Mouse (Mus musculus) stomach, embryonic 15.5 days (tissue): ENCODE data around the gene Traf5. TPM values are rescaled to one million over a fixed set of nuclear protein-coding genes. Genes with fewer than 3 reads are reported as not detected.

Experiments
- ATAC-seq: fragments of 200-750 bp; cut with Nextera tagmentation; 2 replicates; pipeline ENCODE4 v1.8.0; 2017; ENCODE audit warnings: low read depth, moderate number of reproducible peaks, moderate TSS enrichment; ENCODE audit not compliant: insufficient read depth, low FRiP score
- H3K27ac ChIP-seq: fragments of 300-500 bp; sonication (generic); 2 replicates; pipeline ENCODE4 v1.5.1; 2015; ENCODE audit warnings: mild to moderate bottlenecking, inconsistent platforms
- H3K27me3 ChIP-seq: fragments of 300-500 bp; sonication (generic); replicated peaks from 2 replicates; pipeline ENCODE4 v1.6.1; 2015; ENCODE audit warnings: inconsistent platforms
- H3K36me3 ChIP-seq: fragments of 300-500 bp; sonication (generic); 2 replicates; pipeline ENCODE4 v1.6.1; 2015; ENCODE audit warnings: inconsistent platforms
- H3K4me1 ChIP-seq: fragments of 300-500 bp; sonication (generic); 2 replicates; pipeline ENCODE4 v1.6.1; 2015; ENCODE audit warnings: inconsistent platforms
- H3K4me2 ChIP-seq: fragments of 300-500 bp; sonication (generic); 2 replicates; pipeline ENCODE4 v1.6.1; 2015; ENCODE audit warnings: mild to moderate bottlenecking, inconsistent platforms
- H3K4me3 ChIP-seq: fragments of 300-500 bp; sonication (generic); replicated peaks from 2 replicates; pipeline ENCODE4 v1.5.1; 2015; ENCODE audit warnings: inconsistent platforms
- H3K9ac ChIP-seq: fragments of 300-500 bp; sonication (generic); 2 replicates; pipeline ENCODE4 v1.6.1; 2015; ENCODE audit warnings: inconsistent platforms
- H3K9me3 ChIP-seq: fragments of 300-500 bp; sonication (generic); 2 replicates; pipeline ENCODE4 v1.6.1; 2016; ENCODE audit warnings: inconsistent platforms
- WGBS: fragments of 180-500 bp; shearing (Covaris S2); methylation state at CpG from one replicate; pipeline ENCODE4 v1.1.7; 2015; 5-methylcytosine and 5-hydroxymethylcytosine counted together
- polyA plus RNA-seq: library from polyadenylated mRNA; unstranded; fragments of >200 nt; fragmentation: Nextera tagmentation; extraction: Ambion mirVana; gene quantifications from 2 replicates; pipeline ENCODE4 v1.2.1, GENCODE M21; 2015

The Traf5 gene
- polyA plus RNA-seq, 1 experiment from 2014 or later, result 23.7 TPM

GRCm38 (mm10) chr1:191986674-191987480, 105.5 kb downstream of the Traf5 start:
- WGBS, result 67% methylated on average over 8 of the region's 8 CpGs
- no peak overlapping the region for H3K4me3 ChIP-seq
- ATAC-seq, result no peak

GRCm38 (mm10) chr1:191981426-191982102, 110.8 kb downstream of the Traf5 start:
- H3K36me3 ChIP-seq, result no peaks in the 10 kb centered on the region
- 0 out of 2 replicates have a peak, but pooled peaks cover 5% of the 10 kb centered on the region for H3K27me3 ChIP-seq
- no peak overlapping the region for H3K9ac ChIP-seq
- H3K4me3 ChIP-seq, result no peak overlapping the region
- no peaks in the 10 kb centered on the region for H3K9me3 ChIP-seq
- 15% methylated on average over 6 of the region's 6 CpGs for WGBS
- H3K27ac ChIP-seq, result peak overlapping the region; percentile 21; the same call in 1 of the 2 replicates
- peaks cover 14% of the 10 kb centered on the region for H3K4me1 ChIP-seq
- H3K4me2 ChIP-seq, result no peak overlapping the region
- peak; percentile 65; the same call in 1 of the 2 replicates for ATAC-seq

More at GRCm38 (mm10) chr1:191986674-191987480, 105.5 kb downstream of the Traf5 start:
- no peaks in the 10 kb centered on the region for H3K9me3 ChIP-seq
- H3K9ac ChIP-seq, result no peak overlapping the region
- H3K36me3 ChIP-seq, result no peaks in the 10 kb centered on the region
- H3K4me1 ChIP-seq, result no peaks in the 10 kb centered on the region
- no peak overlapping the region for H3K27ac ChIP-seq
- H3K27me3 ChIP-seq, result 0 out of 2 replicates have a peak, but pooled peaks cover 5% of the 10 kb centered on the region
- no peak overlapping the region for H3K4me2 ChIP-seq

GRCm38 (mm10) chr1:191977187-191977586, 115.2 kb downstream of the Traf5 start, which contains the start of gene Rd3:
Rd3 (plus strand) TSS chr1:191977370.
- ATAC-seq, result peak; percentile 58; the same call in 1 of the 2 replicates
- no peak within 1 kb of the TSS for H3K27ac ChIP-seq
- WGBS, result 52% methylated on average over 5 of the region's 5 CpGs

GRCm38 (mm10) chr1:191974509-191975405, 117.6 kb downstream of the Traf5 start:
- H3K27me3 ChIP-seq, result no peaks in the 10 kb centered on the region
- H3K4me3 ChIP-seq, result no peak overlapping the region
- ATAC-seq, result no peak
- H3K36me3 ChIP-seq, result no peaks in the 10 kb centered on the region
- no peak overlapping the region for H3K4me2 ChIP-seq
- no peak overlapping the region for H3K27ac ChIP-seq
- H3K4me1 ChIP-seq, result 0 out of 2 replicates have a peak, but pooled peaks cover 5% of the 10 kb centered on the region
- WGBS, result 64% methylated on average over 13 of the region's 13 CpGs
- H3K9me3 ChIP-seq, result no peaks in the 10 kb centered on the region
- no peak overlapping the region for H3K9ac ChIP-seq

More at GRCm38 (mm10) chr1:191977187-191977586, 115.2 kb downstream of the Traf5 start, which contains the start of gene Rd3:
- no peak within 1 kb of the TSS for H3K4me3 ChIP-seq
- no peaks in the 10 kb centered on the region for H3K36me3 ChIP-seq
- no peak within 1 kb of the TSS for H3K4me2 ChIP-seq
- H3K9me3 ChIP-seq, result no peaks in the 10 kb centered on the region
- H3K4me1 ChIP-seq, result peaks cover 14% of the 10 kb centered on the region
- H3K9ac ChIP-seq, result no peak within 1 kb of the TSS
- H3K27me3 ChIP-seq, result no peaks in the 10 kb centered on the region

- 70% methylated on average over 5 of the region's 5 CpGs for WGBS
- Histone ChIP-seq H3K4me2 (no peak overlapping the region), H3K4me1 (no peaks in the 10 kb centered on the region), H3K9me3 (no peaks in the 10 kb centered on the region), H3K36me3 (no peaks in the 10 kb centered on the region), H3K9ac (no peak overlapping the region), H3K27ac (no peak overlapping the region), H3K4me3 (no peak overlapping the region), H3K27me3 (no peaks in the 10 kb centered on the region)
- no peak for ATAC-seq
Observed at GRCm38 (mm10) chr1:191969939-191970338, 122.4 kb downstream of the Traf5 start.

GRCm38 (mm10) chr1:191964773-191965481, 127.4 kb downstream of the Traf5 start:
- 14% methylated on average over 13 of the region's 13 CpGs for WGBS
- H3K4me3 ChIP-seq, result no peak overlapping the region
- H3K27ac ChIP-seq, result no peak overlapping the region
- H3K9ac ChIP-seq, result no peak overlapping the region
- 0 out of 2 replicates have a peak, but pooled peaks cover 4% of the 10 kb centered on the region for H3K4me1 ChIP-seq
- H3K36me3 ChIP-seq, result no peaks in the 10 kb centered on the region
- H3K9me3 ChIP-seq, result no peaks in the 10 kb centered on the region
- ATAC-seq, result peak; percentile 47; the same call in 1 of the 2 replicates
- no peaks in the 10 kb centered on the region for H3K27me3 ChIP-seq
- no peak overlapping the region for H3K4me2 ChIP-seq

GRCm38 (mm10) chr1:191963948-191964772, 128.2 kb downstream of the Traf5 start:
- no peak overlapping the region for H3K9ac ChIP-seq
- peak; percentile 87 for ATAC-seq
- H3K4me3 ChIP-seq, result no peak overlapping the region
- 0 out of 2 replicates have a peak, but pooled peaks cover 4% of the 10 kb centered on the region for H3K4me1 ChIP-seq
- no peaks in the 10 kb centered on the region for H3K36me3 ChIP-seq
- H3K4me2 ChIP-seq, result no peak overlapping the region
- no peak overlapping the region for H3K27ac ChIP-seq
- no peaks in the 10 kb centered on the region for H3K27me3 ChIP-seq
- 21% methylated on average over 8 of the region's 8 CpGs for WGBS
- H3K9me3 ChIP-seq, result no peaks in the 10 kb centered on the region

GRCm38 (mm10) chr1:191963413-191963812, 128.9 kb downstream of the Traf5 start:
- Histone ChIP-seq H3K9ac (no peak overlapping the region), H3K27ac (no peak overlapping the region), H3K36me3 (no peaks in the 10 kb centered on the region), H3K4me2 (no peak overlapping the region), H3K27me3 (no peaks in the 10 kb centered on the region), H3K9me3 (no peaks in the 10 kb centered on the region), H3K4me1 (0 out of 2 replicates have a peak, but pooled peaks cover 4% of the 10 kb centered on the region), H3K4me3 (no peak overlapping the region)
- ATAC-seq, result no peak
- 75% methylated on average over 3 of the region's 3 CpGs for WGBS

- 45% methylated on average over 2 of the region's 2 CpGs for WGBS
- Histone ChIP-seq H3K27me3 (no peaks in the 10 kb centered on the region), H3K4me1 (0 out of 2 replicates have a peak, but pooled peaks cover 4% of the 10 kb centered on the region), H3K9ac (no peak overlapping the region), H3K4me2 (no peak overlapping the region), H3K36me3 (no peaks in the 10 kb centered on the region), H3K27ac (no peak overlapping the region), H3K9me3 (no peaks in the 10 kb centered on the region), H3K4me3 (no peak overlapping the region)
- ATAC-seq, result no peak
Observed at GRCm38 (mm10) chr1:191960946-191961345, 131.4 kb downstream of the Traf5 start.

- WGBS, result 90% methylated on average over 3 of the region's 3 CpGs
- H3K4me2 ChIP-seq, result no peak overlapping the region
- H3K9ac ChIP-seq, result no peak overlapping the region
- H3K27ac ChIP-seq, result no peak overlapping the region
- H3K4me1 ChIP-seq, result no peaks in the 10 kb centered on the region
- no peaks in the 10 kb centered on the region for H3K27me3 ChIP-seq
- no peaks in the 10 kb centered on the region for H3K9me3 ChIP-seq
- H3K36me3 ChIP-seq, result no peaks in the 10 kb centered on the region
- no peak overlapping the region for H3K4me3 ChIP-seq
- ATAC-seq, result no peak
Observed at GRCm38 (mm10) chr1:191957321-191957720, 135.0 kb downstream of the Traf5 start.
